Mouse (Mus musculus): ENCODE measurements around the gene Cela2a.

Gene Cela2a

DNA sequence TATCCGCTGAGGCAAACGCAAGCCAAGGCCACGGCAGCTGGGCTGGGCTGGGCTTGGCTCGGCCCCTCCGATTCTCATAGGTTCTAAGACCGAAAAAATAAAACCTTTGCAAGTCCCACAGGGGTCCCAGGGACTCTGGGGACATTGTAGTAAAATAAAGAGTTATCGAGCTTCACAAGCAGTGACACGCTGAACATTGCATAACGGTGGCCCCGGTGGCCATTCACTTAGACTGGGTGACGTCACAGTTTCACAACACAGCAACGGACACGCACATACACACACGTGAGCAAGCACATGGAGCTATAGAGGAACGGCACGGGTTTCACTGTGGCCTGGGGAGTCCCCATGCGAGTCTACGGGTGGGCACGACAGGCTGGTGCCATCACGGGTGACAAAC lies 32.5 kb upstream of the Cela2a start:
- DNase-seq (ENCODE audit: low spot score): no peak

- DNase-seq (ENCODE audit: low spot score): peak; percentile 78
These were observed 31.5 kb upstream of the Cela2a start for GRCm38 (mm10) chr4:141857422-141857930.

DNA sequence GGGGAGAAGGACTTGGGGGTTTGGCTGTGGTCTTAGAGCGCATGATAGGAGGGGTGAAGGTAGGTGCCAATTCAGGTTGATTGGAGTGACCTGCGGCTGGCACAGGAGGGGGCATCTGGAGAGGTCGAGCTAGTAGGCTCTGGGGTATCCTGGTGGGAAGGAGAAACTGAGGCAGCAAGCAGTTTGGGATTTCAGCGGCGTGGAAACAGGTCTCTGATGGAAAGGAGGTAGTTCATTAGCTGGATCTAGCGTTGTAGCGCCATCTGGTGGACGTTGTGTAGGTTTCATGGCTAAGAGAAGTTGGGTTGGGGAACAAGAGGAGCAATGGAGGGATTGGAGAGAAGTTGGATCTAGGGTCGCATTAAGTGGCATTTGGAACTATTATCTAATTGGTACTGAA lies 27.5 kb upstream of the Cela2a start:
- DNase-seq (ENCODE audit: low spot score): peak; percentile 65

- no peak for DNase-seq (ENCODE audit: low spot score)
These were observed 20.0 kb upstream of the Cela2a start, which contains the start of gene Ctrc for GRCm38 (mm10) chr4:141845999-141846398. Gene Ctrc, minus strand, starts transcription at chr4:141846359.

DNA sequence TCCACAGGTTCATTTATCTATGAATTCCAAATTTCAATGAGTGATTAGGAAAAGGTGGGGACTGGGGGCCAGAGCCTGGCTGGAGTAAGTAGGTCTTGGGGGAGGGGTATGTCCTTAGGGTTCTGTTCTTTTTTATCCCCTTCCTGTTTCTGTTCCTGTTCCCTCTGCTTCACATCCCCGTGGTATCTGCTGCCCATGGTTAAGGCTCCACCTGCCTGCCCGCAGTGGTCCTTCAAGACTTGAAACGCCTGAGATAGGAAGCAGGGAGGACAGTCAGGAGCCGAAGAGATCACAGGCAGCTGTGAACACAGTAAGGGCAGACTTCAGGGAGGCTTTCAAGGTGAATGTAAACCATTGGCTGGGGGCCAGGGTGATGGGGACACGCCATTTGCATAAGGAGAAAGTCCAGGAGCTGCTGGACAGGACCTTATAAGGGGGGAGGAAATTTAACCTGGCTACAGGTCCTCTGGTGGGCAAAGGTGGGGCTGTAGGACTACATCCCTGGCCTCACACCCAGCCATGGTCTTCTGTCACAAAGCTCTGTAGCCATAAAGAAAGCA lies 8.7 kb upstream of the Cela2a start:
- no peak for DNase-seq (ENCODE audit: low spot score)

DNA sequence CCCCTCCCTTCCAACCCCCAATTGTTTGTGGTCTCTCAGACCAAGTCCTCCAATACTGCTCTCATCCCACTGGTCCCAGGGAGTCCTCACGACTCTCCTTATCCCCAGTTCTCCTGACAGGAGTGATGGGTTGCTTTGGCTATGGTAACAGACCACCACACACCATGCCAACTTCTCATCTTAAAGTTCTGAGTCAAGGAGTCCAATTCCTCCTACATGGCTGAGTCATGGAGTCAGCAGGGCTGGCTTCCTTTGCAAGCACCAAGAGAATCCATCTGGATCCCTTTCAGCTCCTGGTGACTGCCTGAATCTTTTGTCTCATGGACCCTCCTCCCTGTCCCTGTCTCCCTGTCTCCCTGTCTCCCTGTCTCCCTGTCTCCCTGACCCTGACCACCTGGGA lies 8.0 kb upstream of the Cela2a start:
- DNase-seq (ENCODE audit: low spot score): no peak

DNA sequence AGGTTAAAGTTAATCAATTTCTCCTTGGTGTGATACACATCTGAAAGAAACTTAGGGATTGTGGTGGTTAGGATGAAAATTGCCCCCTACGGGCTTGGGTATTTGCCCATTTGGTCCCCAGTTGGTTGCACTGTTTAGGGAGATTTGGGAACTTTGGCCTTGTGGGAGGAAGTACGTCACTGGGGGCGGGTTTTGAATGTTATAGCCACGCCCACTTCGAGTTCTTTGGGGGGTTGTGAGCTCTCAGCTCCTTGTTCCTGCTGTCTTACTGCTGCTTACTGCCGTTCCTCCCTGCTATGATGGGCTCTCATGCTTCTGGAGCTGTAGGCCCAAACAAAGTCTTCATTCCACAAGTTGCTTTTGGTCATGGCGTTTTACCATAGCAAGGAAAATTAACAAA lies 5.4 kb upstream of the Cela2a start:
- no peak for DNase-seq (ENCODE audit: low spot score)

- DNase-seq (ENCODE audit: low spot score): no peak
These were observed 4.4 kb upstream of the Cela2a start for GRCm38 (mm10) chr4:141830381-141830780.

GRCm38 (mm10) chr4:141828177-141828576 lies 2.2 kb upstream of the Cela2a start:
- DNase-seq (ENCODE audit: low spot score): no peak

- DNase-seq (ENCODE audit: low spot score): no peak
These were observed 1.4 kb upstream of the Cela2a start for GRCm38 (mm10) chr4:141827401-141827800.

DNA sequence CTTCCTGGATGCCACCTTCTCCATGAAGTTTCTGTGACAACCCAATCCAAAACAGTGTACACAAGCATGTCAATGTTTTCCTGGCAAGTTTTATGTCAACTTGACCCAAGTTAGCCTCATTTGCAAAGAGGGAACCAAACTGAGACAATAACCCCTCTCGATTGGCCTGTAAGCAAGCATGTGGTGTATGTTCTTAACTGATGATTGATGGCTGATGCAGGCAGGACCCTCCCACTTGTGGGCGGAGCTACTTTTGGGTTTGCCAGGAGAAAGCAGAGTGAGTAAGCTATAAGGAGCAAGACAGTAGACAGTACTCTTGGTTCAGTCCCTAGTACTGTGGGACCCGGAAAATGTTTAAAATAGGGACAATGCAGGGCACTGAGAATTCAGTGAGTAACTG lies 3.0 kb downstream of the Cela2a start:
- DNase-seq (ENCODE audit: low spot score): no peak

- DNase-seq (ENCODE audit: low spot score): peak; percentile 34
These were observed 3.9 kb downstream of the Cela2a start for GRCm38 (mm10) chr4:141822089-141822488.

DNA sequence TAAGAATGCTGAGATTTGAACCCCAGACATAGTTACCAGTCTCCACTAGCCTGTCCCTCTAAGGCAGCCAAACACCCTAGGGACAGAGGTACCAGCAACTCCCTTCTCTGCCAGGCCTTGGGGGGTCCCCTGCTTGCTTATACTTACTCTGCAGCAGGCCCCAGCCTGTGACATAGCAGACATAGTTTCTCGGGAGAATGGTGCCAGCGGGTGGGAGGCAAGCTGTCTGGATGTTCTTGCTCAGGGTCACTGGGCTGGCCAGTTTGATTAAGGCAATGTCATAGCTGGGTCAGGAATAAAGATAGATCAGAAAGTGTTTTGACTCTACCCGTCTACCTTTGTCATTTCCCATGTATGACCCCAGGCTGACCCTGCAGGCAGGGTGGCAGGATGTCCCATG lies 4.8 kb downstream of the Cela2a start:
- no peak for DNase-seq (ENCODE audit: low spot score)

GRCm38 (mm10) chr4:141819316-141819715 lies 6.6 kb downstream of the Cela2a start:
- no peak for DNase-seq (ENCODE audit: low spot score)

DNA sequence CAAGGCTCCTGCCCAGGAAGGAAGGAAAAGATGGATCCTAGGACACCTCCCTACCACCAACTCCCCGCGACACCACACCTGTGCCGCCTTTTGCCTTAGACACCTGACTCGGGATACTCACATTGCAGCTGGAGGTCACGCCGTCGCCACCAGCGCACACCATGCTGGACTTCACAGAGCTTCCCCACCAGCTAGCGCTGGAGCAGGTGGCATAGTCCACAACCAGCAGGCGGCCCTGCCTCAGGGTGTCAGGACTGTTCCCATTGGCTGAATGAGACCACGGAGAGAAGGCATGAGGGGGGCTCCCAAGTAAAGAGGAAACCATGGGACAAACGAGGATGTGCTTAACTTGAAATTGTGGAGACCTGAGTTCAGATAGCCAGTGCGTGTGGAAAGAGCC lies 7.1 kb downstream of the Cela2a start:
- DNase-seq (ENCODE audit: low spot score): no peak

DNA sequence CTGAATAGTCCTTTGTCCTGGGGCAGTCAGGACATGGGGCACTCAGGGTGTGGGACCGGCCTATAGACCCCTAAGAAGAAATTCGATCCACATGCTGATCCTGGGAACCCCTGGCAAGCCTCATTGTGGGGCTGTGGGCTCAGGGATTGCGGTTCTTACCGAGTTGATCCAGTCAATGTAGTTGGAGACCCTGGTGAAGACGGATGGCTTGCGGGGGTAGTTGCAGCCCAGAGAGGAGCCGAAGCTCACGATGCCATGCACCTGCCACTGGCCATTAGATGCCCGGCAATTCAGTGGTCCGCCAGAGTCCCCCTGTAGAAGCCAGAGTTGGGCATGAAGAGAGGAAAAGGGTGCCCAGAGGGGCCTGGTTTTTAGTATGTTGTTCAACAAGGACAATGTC lies 8.3 kb downstream of the Cela2a start:
- no peak for DNase-seq (ENCODE audit: low spot score)

DNA sequence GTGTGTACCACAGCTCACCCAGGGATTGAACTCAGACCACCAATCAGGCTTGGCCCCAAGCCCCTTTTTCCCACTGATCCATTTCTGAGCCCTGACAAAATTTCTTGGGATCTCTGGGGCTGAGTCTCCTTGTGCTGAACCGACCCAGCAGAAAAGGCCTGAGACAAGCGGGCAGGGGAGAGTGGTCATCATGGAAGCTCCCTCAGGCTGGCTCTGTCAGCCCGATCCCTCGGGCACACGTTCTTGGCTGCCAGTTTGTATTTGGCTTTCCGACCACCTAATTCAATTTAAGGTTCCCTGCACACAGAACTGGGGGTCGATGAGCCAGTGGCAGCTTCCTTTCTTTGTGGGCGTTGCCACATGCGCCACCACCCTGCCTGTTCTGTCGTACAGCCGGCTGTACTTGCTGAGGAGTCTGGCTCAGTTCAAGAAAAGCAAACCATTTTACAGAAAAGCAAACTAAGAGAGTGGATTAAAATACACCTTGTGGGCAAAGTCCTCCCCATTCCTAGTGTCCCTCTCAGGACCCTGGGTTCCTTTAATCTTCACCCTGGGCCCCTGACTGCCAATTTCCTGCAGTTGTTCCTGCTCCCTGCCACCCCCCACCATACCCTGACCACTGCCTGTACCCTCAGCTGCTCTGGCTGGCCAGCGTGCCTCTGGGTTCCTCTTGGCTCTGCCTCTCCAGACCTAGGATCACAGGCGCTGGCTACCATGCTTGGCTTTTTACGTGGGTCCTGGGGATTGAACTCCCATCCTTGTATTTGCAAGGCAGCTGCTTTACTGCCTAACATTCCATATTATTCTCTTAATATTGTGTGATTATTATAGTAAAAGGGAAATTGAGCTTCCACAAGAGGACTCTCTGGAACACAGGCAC lies 8.9 kb downstream of the Cela2a start:
- DNase-seq (ENCODE audit: low spot score): no peak

GRCm38 (mm10) chr4:141816267-141816666 lies 9.7 kb downstream of the Cela2a start:
- no peak for DNase-seq (ENCODE audit: low spot score)

DNA sequence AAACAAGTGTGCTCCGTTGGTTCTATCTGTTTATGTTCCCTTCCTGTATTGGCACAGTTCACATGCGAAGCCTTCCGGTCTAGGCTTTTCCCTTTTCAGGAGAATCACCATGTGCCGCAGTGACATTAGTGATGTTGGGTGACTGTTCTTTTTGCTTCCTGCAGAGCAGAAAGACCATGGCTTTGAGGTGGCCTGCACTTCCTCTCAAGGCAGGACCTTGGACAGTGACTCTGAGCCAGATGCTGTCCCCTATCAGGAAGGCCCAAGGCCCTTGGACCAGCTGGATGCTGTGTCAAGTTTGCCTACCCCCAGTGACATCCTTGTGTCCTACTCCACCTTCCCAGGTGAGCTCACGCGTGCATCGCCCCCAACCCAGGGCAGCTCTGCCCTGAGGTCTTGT lies 14.6 kb downstream of the Cela2a start:
- no peak for DNase-seq (ENCODE audit: low spot score)

- no peak for DNase-seq (ENCODE audit: low spot score)
These were observed 15.0 kb downstream of the Cela2a start for GRCm38 (mm10) chr4:141810975-141811374.

DNA sequence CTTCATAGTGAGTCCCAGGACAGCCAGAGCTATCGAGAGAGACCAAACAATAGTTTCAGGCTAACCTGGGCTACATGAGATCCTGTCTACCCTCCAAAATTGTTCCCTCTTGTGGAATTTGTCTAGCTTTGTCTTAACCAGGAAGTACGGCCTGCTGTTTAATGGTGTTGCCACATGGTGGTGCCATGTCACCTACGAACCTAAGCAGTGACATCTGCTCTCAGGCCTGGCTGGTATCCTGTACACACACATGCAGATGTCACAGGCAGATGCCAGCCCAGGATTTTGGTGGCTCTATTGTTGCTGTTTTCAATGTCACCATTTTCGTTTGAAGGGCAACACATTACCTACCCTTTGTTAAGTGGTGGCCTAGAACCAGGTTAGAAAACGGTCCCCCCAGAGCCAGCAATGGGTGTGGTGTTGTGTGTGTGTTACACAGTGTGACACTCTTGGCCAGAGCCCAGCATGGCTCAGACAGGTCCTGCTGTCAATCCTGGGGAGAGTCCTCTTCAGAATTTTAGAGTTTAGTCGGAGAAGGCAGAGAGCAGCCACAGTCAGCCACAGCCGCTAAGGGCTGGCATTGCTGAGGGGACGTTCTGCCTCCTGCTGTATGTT lies 16.0 kb downstream of the Cela2a start:
- DNase-seq (ENCODE audit: low spot score): no peak

- no peak for DNase-seq (ENCODE audit: low spot score)
These were observed 20.1 kb downstream of the Cela2a start for GRCm38 (mm10) chr4:141805886-141806285.

DNA sequence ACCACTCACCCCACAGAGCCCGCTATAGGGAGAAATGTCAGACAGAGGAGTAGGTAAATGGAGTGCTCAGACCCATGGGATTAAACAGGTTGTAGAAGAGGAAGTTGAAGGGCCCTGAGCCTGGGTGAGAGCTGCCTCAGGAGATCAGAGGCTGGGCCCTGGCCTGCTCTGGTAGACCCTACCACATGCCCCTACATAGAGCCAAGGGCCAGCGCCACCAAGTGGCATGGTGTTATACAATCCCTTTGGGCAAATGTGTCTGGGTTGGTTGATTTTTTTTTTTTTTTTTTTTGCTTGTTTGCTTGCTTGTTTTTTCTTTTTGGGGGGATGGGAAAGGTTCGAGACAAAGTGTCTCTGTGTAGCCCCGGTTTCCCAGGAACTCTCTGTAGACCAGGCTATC lies 21.9 kb downstream of the Cela2a start:
- DNase-seq (ENCODE audit: low spot score): no peak
